In the genomic region with DNA sequence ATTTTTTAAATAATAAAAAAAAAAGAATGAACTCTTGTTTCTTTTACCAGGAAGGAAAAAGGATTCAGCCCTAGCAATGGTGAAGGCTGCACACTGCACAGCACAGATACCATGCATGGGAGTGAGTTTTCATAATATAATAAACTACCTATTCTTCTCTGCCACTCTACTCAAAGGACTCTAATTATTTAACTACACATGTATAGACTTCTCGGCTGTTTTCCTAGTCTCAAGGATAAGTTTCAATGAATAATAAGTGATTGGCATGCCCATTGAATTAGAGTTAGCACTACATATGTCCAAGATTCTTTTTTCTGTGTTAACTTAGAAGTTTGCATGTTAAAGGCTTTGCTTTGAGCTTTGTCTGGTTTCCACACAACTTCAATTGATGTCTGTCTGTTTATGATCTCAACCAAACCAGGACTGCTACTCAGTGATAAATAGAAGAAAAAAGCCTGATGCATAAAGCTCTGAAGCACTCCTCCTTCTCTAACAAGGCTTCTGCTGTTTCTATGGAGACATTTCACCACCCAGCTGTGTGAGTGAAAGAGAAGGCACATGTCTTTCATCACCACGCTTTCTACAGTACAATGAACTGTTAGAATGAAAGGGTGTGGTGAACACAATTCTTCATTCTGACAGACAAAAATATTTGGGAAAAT, we compare ENCODE assay signal across 23 mouse cellular contexts.
DNase-seq lines count a peak whose midpoint lies in the region; ATAC-seq and TF ChIP-seq lines count a peak whose summit lies in the region.
"Had no signal": no experiment of that assay in that cellular context is flagged by ENCODE, and none has a peak within 500 bp of the region (broad histone marks: within the 10 kb centered on the region; RNA-seq: fewer than 3 reads in every experiment).

No protein-coding gene starts in this region.

- no peak overlapping the region for H3K4me2 ChIP-seq in hindbrain, embryonic 12.5 days (replicated peaks)
- H3K4me2 ChIP-seq in hindbrain, embryonic 13.5 days, result no peak overlapping the region
- H3K4me2 ChIP-seq in forebrain, postnatal 0 days (ENCODE audit: low read depth), result no peak overlapping the region
- H3K4me2 ChIP-seq: embryonic facial prominence, embryonic 15.5 days; intestine, embryonic 15.5 days; kidney, embryonic 15.5 days; liver, embryonic 11.5 days; lung, embryonic 14.5 days had no signal

- peaks cover 12% of the 10 kb centered on the region for H3K27me3 ChIP-seq in hindbrain, embryonic 12.5 days
- peaks cover 12% of the 10 kb centered on the region; the same call in 1 of the 2 replicates for H3K27me3 ChIP-seq in hindbrain, embryonic 13.5 days
- no peaks in the 10 kb centered on the region for H3K27me3 ChIP-seq in forebrain, postnatal 0 days (ENCODE audit: insufficient read depth, low read length)
- H3K27me3 ChIP-seq: embryonic facial prominence, embryonic 15.5 days; intestine, embryonic 15.5 days; kidney, embryonic 15.5 days had no signal

- TF ChIP-seq CTCF in forebrain, postnatal 0 days (IDR thresholded peaks at IDR 0.05; ENCODE audit: low read depth), result no peak

- peak; percentile 9 for DNase-seq in brain, adult 2 months (ENCODE audit: low read depth, low spot score)
- DNase-seq in embryo, embryonic 11 days, result peak; percentile 19
- DNase-seq in forebrain, postnatal 0 days, result peak; percentile 13
- no peak for DNase-seq in lung, adult 18-20 months
- no peak for DNase-seq in cerebellum, postnatal 25 days
- no peak for DNase-seq in layer of hippocampus, postnatal 36 days
- DNase-seq: B cell, adult 2 months; cerebellum, adult 11-12 months; cerebellum, postnatal 36 days; kidney, postnatal 4 days; layer of hippocampus, adult 9-11 months; lung, embryonic 14.5 days; lung, postnatal 36 days; right cerebral cortex, postnatal 14 days; spleen, adult 18-20 months; thymus, postnatal 36 days had no signal

- H3K9me3 ChIP-seq in hindbrain, embryonic 12.5 days (replicated peaks), result no peaks in the 10 kb centered on the region
- no peaks in the 10 kb centered on the region for H3K9me3 ChIP-seq in hindbrain, embryonic 13.5 days
- H3K9me3 ChIP-seq in forebrain, postnatal 0 days (ENCODE audit: low read length), result no peaks in the 10 kb centered on the region
- H3K9me3 ChIP-seq: embryonic facial prominence, embryonic 15.5 days; intestine, embryonic 15.5 days; kidney, embryonic 15.5 days; limb, embryonic 10.5 days had no signal

- H3K4me3 ChIP-seq in hindbrain, embryonic 12.5 days, result no peak overlapping the region
- no peak overlapping the region for H3K4me3 ChIP-seq in hindbrain, embryonic 13.5 days
- no peak overlapping the region for H3K4me3 ChIP-seq in forebrain, postnatal 0 days (ENCODE audit: low read depth, low read length)
- H3K4me3 ChIP-seq: embryonic facial prominence, embryonic 15.5 days; intestine, embryonic 15.5 days; kidney, embryonic 15.5 days; limb, embryonic 10.5 days had no signal

- H3K27ac ChIP-seq in hindbrain, embryonic 12.5 days, result no peak overlapping the region
- H3K27ac ChIP-seq in hindbrain, embryonic 13.5 days, result no peak overlapping the region
- no peak overlapping the region for H3K27ac ChIP-seq in forebrain, postnatal 0 days (ENCODE audit: low read depth, low read length)
- H3K27ac ChIP-seq: embryonic facial prominence, embryonic 15.5 days; intestine, embryonic 15.5 days; kidney, embryonic 15.5 days; limb, embryonic 10.5 days had no signal

- H3K36me3 ChIP-seq in hindbrain, embryonic 12.5 days, result no peaks in the 10 kb centered on the region
- no peaks in the 10 kb centered on the region for H3K36me3 ChIP-seq in hindbrain, embryonic 13.5 days
- H3K36me3 ChIP-seq in forebrain, postnatal 0 days (ENCODE audit: insufficient read depth), result no peaks in the 10 kb centered on the region
- H3K36me3 ChIP-seq: embryonic facial prominence, embryonic 15.5 days; intestine, embryonic 15.5 days; kidney, embryonic 15.5 days; limb, embryonic 10.5 days had no signal

- 13% methylated on average over 2 of the region's 2 CpGs for WGBS in hindbrain, embryonic 12.5 days
- WGBS in hindbrain, embryonic 13.5 days, result 12% methylated on average over 2 of the region's 2 CpGs
- WGBS in forebrain, postnatal 0 days, result 6% methylated on average over 2 of the region's 2 CpGs

- no peaks in the 10 kb centered on the region for H3K4me1 ChIP-seq in hindbrain, embryonic 12.5 days
- no peaks in the 10 kb centered on the region for H3K4me1 ChIP-seq in hindbrain, embryonic 13.5 days (replicated peaks)
- no peaks in the 10 kb centered on the region for H3K4me1 ChIP-seq in forebrain, postnatal 0 days (ENCODE audit: insufficient read depth)
- H3K4me1 ChIP-seq: embryonic facial prominence, embryonic 15.5 days; intestine, embryonic 15.5 days; kidney, embryonic 15.5 days; limb, embryonic 10.5 days had no signal

- no peak overlapping the region for H3K9ac ChIP-seq in hindbrain, embryonic 12.5 days
- no peak overlapping the region for H3K9ac ChIP-seq in hindbrain, embryonic 13.5 days
- no peak overlapping the region for H3K9ac ChIP-seq in forebrain, postnatal 0 days
- H3K9ac ChIP-seq: embryonic facial prominence, embryonic 15.5 days; intestine, embryonic 15.5 days; kidney, embryonic 15.5 days; lung, embryonic 14.5 days had no signal

- peak; percentile 75 for ATAC-seq in hindbrain, embryonic 12.5 days (ENCODE audit: low FRiP score)
- ATAC-seq in hindbrain, embryonic 13.5 days (ENCODE audit: low FRiP score), result no peak
- peak; percentile 60; the same call in 1 of the 2 replicates for ATAC-seq in forebrain, postnatal 0 days
- ATAC-seq: intestine, embryonic 15.5 days had no signal

Comparison
In these comparisons a context has a peak if more than half of its experiments do, and no peak if none do; other contexts are left out.
1. DNase-seq: peak in brain, adult 2 months (single experiment), embryo, embryonic 11 days (single experiment) and forebrain, postnatal 0 days (single experiment); none in lung, adult 18-20 months (0 of 2), cerebellum, postnatal 25 days (0 of 2) and layer of hippocampus, postnatal 36 days (0 of 2).